Mouse (Mus musculus): ENCODE measurements around the gene Pou2f1.

GRCm38 (mm10) chr1:165828615-165829014, 173.9 kb downstream of the Pou2f1 start:
- TF ChIP-seq POLR2A (IDR thresholded peaks at IDR 0.05; ENCODE audit: low read depth, low read length), result no peak
- no peak for TF ChIP-seq CTCF (IDR thresholded peaks at IDR 0.05; ENCODE audit: extremely low read depth, insufficient read depth, insufficient read length, insufficient replicate concordance)
